Mouse (Mus musculus) G1E (cell line): ENCODE data around the gene Slc22a14. TPM values are rescaled to one million over a fixed set of nuclear protein-coding genes. Genes with fewer than 3 reads are reported as not detected.

Source experiments
- ATAC-seq: 2 replicates; pipeline ENCODE4 v1.8.0; 2016; ENCODE audit warnings: mild to moderate bottlenecking; ENCODE audit not compliant: insufficient number of reproducible peaks, poor library complexity, low FRiP score, severe bottlenecking; ENCODE audit errors: extremely low read depth
- DNase-seq: peaks from one replicate; pipeline ENCODE4 v3.0.0; 2012; ENCODE audit warnings: low spot score
- H3K27me3 ChIP-seq: 2 replicates; pipeline ENCODE4 v1.6.1; 2012; ENCODE audit warnings: mild to moderate bottlenecking, low read length, inconsistent platforms; ENCODE audit not compliant: insufficient read depth
- H3K36me3 ChIP-seq: replicated peaks from 2 replicates; pipeline ENCODE3; 2012; ENCODE audit warnings: mild to moderate bottlenecking, inconsistent platforms
- H3K4me1 ChIP-seq: 2 replicates; pipeline ENCODE4 v1.6.1; 2012; ENCODE audit warnings: low read depth, low read length, inconsistent platforms, mixed read lengths; ENCODE audit not compliant: insufficient read depth
- H3K4me3 ChIP-seq: 2 replicates; pipeline ENCODE4 v1.5.1; 2012; ENCODE audit warnings: low read depth, mild to moderate bottlenecking, inconsistent platforms, low read length, moderate library complexity, mixed read lengths
- H3K9me3 ChIP-seq: replicated peaks from 2 replicates; pipeline ENCODE4 v1.6.1; 2012; ENCODE audit warnings: inconsistent platforms
- CTCF ChIP-seq: IDR thresholded peaks from 2 replicates; pipeline ENCODE4 v1.5.1; 2012; ENCODE audit warnings: low read depth, low read length, inconsistent platforms, mixed read lengths
- GATA1 ChIP-seq: IDR thresholded peaks from 2 replicates; pipeline ENCODE4 v1.6.1; 2012; ENCODE audit warnings: borderline replicate concordance, low read length, inconsistent platforms, mixed read lengths
- GATA2 ChIP-seq: IDR thresholded peaks from 2 replicates; pipeline ENCODE4 v1.6.1; 2012; ENCODE audit warnings: low read depth, low read length, inconsistent platforms, borderline replicate concordance
- POLR2AphosphoS5 ChIP-seq: IDR thresholded peaks from 2 replicates; pipeline ENCODE4 v1.6.1; 2012; ENCODE audit warnings: low read depth, low read length, inconsistent platforms; ENCODE audit not compliant: insufficient replicate concordance
- TAL1 ChIP-seq: conservative IDR thresholded peaks from 2 replicates; pipeline ENCODE4 v1.6.1; 2012; ENCODE audit warnings: low read depth, low read length, inconsistent platforms, mixed read lengths
- polyA plus RNA-seq: library from polyadenylated mRNA; stranded (reverse); fragments of >175 nt; gene quantifications from 2 replicates; pipeline ENCODE4 v1.2.3, GENCODE M21; 2012
- total RNA-seq, 2 experiments: library from RNA; stranded (forward) in 1 of 2; stranded (reverse) in 1 of 2; fragments of 200-1000 nt in 1 of 2; fragments of >200 nt in 1 of 2; fragmentation: Nextera tagmentation in 1 of 2; gene quantifications; 2 replicates each; pipeline ENCODE4 v1.2.3; 2014 to 2017

The Slc22a14 gene
- total and polyA plus RNA-seq, 3 experiments: not detected

DNA sequence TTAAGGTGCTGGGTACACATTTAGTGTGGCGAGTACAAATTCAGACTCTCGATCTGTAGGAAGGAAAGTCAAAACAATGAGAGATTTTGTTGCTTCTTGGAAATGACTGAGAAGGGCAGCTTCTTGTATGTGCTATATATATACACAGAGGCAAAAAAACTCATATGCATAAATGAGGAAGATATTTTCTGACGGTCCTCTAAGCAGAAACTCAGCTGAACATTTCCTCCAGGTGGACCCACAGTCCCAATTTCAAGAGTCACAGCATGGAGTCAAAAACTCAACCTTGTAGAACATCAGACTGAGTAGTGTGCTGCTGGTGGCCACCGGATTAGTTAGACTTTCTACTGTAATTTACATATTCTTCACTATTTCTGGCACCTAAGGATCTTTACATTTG, 102.3 kb downstream of the Slc22a14 start:
- Histone ChIP-seq H3K9me3 (no peaks in the 10 kb centered on the region), H3K4me3 (no peak overlapping the region), H3K36me3 (peaks cover 81% of the 10 kb centered on the region), H3K4me1 (no peaks in the 10 kb centered on the region), H3K27me3 (no peaks in the 10 kb centered on the region)
- no peak for DNase-seq
- no peak; the same call in 1 of the 2 replicates for ATAC-seq
- TF ChIP-seq POLR2AphosphoS5 (no peak), CTCF (no peak), GATA2 (no peak), TAL1 (no peak), GATA1 (no peak)

DNA sequence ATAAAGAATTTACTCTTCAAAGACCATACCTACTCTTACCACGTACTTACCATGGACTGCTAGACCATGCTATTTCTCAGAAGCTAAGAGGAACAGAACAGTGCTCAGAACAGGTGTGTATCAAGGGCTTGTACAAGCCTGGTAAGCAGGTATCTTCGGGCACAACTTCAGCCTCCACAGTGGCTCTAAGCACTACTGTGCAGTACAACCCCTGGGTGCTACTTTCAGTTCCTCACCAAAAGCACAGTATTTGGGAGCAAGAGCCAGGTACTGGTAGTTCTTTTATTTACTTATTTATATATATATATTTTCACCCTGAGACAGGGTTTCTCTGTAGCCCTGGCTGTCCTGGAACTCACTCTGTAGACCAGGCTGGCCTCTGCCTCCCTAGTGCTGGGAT, 104.5 kb downstream of the Slc22a14 start:
- H3K27me3 ChIP-seq: no peaks in the 10 kb centered on the region
- peaks cover 83% of the 10 kb centered on the region for H3K36me3 ChIP-seq
- TF ChIP-seq GATA2: no peak
- no peak for TF ChIP-seq GATA1
- TF ChIP-seq POLR2AphosphoS5: no peak
- DNase-seq (no peak), ATAC-seq (no peak)
- H3K4me1 ChIP-seq: no peaks in the 10 kb centered on the region
- H3K4me3 ChIP-seq: no peak overlapping the region
- H3K9me3 ChIP-seq: no peaks in the 10 kb centered on the region

DNA sequence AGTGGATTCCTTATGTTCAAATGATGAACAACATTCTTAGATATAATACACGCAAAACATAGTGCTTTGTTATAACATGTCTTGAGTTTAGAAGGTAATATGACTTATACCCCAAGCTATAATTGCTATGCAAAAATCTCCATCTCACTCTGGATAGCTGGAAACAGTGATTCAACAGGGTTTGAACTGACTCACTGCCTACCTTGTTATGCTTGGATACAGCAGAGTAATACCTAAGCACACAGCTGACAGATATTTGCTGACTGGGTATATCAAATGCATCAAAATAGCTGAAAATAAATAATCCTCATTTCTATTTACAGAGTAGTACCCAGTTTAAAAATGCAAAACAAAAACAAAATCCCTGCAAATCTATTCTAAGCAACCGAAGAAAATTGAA, 106.6 kb downstream of the Slc22a14 start:
- Histone ChIP-seq H3K4me3 (no peak overlapping the region), H3K4me1 (no peaks in the 10 kb centered on the region), H3K9me3 (no peaks in the 10 kb centered on the region), H3K36me3 (peaks cover 89% of the 10 kb centered on the region), H3K27me3 (no peaks in the 10 kb centered on the region)
- no peak for ATAC-seq
- TF ChIP-seq GATA1 (no peak), TAL1 (no peak), CTCF (no peak), POLR2AphosphoS5 (no peak), GATA2 (no peak)
- no peak for DNase-seq

DNA sequence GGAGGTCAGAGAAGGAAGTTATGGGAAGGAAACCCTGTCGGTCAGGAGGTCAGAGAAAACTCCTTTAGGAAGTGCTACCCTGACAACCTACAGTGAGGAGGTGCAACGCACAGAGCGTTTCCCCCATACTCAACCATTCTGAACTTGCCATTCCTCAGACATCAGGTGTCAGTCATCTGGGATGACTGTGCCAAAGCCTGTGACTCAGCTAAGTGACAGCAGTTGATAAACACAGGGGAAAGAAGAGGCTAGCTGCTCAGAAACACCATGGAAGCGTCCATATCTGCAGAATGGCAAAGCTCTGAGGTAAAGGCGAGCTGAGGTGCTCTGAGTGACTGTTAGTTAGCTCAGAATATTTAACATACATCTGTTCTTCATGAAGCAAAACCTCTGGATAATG, 107.2 kb downstream of the Slc22a14 start:
- no peak for ATAC-seq
- DNase-seq: no peak
- Histone ChIP-seq H3K4me3 (no peak overlapping the region), H3K9me3 (no peaks in the 10 kb centered on the region), H3K36me3 (peaks cover 87% of the 10 kb centered on the region), H3K27me3 (no peaks in the 10 kb centered on the region), H3K4me1 (no peaks in the 10 kb centered on the region)
- no peak for TF ChIP-seq GATA1
- no peak for TF ChIP-seq GATA2
- TF ChIP-seq CTCF: no peak
- TF ChIP-seq POLR2AphosphoS5: no peak
- no peak for TF ChIP-seq TAL1

DNA sequence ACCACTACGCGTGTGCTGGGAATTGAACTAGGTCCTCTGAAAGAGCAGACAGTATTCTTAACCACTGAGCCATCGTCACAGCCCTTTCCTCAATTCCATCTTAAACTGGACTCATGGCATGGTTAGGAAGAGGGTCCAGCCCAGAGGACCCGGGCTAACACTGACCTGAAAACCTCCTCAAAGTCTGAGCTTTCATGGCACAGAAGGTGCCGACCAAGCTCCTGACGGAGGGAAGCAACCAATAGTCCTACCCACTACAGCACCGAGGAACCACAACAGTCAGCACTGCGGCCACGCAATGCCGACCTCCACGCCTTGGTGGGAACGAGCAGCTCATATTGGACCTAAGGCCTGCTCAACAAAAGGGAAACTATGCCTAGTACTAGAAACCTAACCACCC, 109.2 kb downstream of the Slc22a14 start:
- Histone ChIP-seq H3K4me3 (no peak overlapping the region), H3K36me3 (peaks cover 88% of the 10 kb centered on the region), H3K4me1 (no peaks in the 10 kb centered on the region), H3K27me3 (no peaks in the 10 kb centered on the region), H3K9me3 (no peaks in the 10 kb centered on the region)
- TF ChIP-seq TAL1 (no peak), GATA2 (no peak), CTCF (no peak), GATA1 (no peak), POLR2AphosphoS5 (no peak)
- DNase-seq (no peak), ATAC-seq (no peak)

DNA sequence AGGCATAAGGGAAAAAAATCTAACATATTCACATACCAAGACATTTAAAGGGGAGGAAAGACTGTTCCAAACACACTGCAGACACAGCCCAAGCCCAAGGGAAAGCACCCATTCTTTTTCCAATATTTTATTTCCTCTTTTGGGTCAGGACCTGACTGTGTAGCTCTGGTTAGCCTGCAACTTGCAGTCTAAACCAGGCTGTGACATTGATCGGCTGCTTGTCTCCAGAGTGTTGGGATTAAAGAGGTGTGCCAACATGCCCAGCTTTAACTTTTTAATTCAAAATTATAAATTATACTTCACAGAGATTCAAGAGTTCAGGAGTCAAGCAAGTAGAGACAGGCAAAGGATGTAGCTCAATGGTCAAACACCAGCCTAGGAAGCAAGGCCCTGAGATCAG, 110.3 kb downstream of the Slc22a14 start:
- no peak for TF ChIP-seq POLR2AphosphoS5
- TF ChIP-seq GATA2: no peak
- TF ChIP-seq GATA1: no peak
- TF ChIP-seq TAL1: no peak
- no peak for TF ChIP-seq CTCF
- Histone ChIP-seq H3K4me1 (no peaks in the 10 kb centered on the region), H3K4me3 (no peak overlapping the region), H3K36me3 (peaks cover 92% of the 10 kb centered on the region), H3K9me3 (no peaks in the 10 kb centered on the region), H3K27me3 (no peaks in the 10 kb centered on the region)
- DNase-seq (no peak), ATAC-seq (no peak)

DNA sequence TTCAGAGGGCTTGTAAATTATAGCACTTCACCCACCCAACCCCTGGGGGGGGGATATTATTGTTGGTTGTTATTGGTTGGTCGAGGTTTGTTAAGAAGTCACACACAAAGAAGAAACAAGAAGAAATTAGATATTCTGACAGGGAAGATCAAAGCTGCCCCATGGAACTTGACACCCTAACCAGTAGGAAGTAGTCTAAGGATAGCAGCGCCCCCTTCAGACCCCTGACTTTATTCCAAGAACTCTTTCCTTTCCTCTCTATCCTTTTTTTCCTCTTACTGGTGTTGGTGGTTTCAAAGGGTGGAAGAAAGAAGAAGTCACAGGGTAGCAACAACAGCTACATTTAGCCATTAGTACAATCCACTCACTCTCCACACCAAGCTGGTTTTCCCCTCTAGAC, 111.2 kb downstream of the Slc22a14 start:
- no peak overlapping the region for H3K4me3 ChIP-seq
- TF ChIP-seq CTCF (no peak), POLR2AphosphoS5 (no peak), TAL1 (no peak), GATA2 (no peak), GATA1 (no peak)
- H3K9me3 ChIP-seq: no peaks in the 10 kb centered on the region
- H3K27me3 ChIP-seq: no peaks in the 10 kb centered on the region
- no peak for DNase-seq
- peaks cover 92% of the 10 kb centered on the region for H3K36me3 ChIP-seq
- ATAC-seq: no peak
- H3K4me1 ChIP-seq: no peaks in the 10 kb centered on the region
